Mouse (Mus musculus): ENCODE measurements around the gene Tpra1. TPM values are rescaled to one million over a fixed set of nuclear protein-coding genes. Genes with fewer than 3 reads are reported as not detected.

Tpra1 gene
- polyA plus RNA-seq, 1 experiment, result 107 TPM

DNA sequence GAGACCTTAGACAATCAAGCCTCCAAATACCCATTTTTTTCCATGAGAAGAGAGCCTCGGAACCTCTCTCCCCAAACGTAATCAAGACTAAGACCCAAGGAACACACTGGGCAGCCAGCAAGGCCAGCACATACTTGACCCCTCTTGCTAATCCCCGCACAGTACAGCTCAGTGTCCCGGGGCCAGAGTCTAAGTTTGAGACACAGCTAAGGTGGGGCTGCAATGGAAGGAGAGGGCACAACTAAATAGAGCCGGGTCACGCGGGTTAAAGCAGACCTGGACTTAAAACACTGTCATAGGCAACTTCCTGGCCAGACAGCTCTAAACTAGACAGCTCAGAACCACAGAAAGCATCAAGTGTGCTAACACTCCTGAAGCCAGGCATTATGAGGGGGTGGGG lies 11.2 kb upstream of the Tpra1 start:
- DNase-seq (ENCODE audit: low spot score), result no peak

DNA sequence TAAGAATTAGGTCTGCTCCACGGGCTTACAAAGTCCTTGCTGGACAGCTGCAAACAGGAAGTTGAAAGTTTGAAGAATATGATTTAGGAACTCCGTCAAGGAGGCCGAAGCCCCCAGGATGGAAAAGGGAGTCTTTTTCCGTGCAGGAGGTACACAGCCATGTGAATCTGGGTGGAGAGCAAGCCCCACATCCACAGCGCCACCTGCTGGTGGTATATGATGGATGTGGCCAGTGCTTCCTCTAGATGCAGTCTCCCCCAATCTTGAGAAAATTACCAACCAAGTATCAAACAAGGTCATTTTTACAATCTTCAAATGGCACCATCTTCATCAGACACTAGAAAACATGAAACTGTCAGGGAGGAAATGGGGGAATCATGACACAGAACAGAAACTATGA lies 8.5 kb upstream of the Tpra1 start:
- DNase-seq (ENCODE audit: low spot score), result no peak

DNA sequence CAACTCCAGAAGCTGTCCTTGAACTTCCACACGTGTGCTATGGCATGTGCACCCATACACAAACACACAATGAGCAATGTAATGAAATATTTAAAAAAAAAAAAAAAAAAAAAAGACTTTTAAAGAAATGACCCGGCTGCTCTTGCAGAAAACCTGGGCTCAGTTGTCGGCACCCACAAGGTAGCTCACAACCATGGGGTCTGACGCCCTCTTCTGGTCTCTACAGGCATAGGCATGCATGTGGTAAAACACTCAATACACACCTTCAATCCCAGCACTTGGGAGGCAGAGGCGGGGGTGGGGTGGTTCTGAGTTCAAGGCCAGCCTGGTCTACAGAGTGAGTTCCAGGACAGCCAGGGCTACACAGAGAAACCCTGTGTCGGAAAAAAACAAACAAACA lies 6.1 kb upstream of the Tpra1 start:
- DNase-seq (ENCODE audit: low spot score), result no peak

DNA sequence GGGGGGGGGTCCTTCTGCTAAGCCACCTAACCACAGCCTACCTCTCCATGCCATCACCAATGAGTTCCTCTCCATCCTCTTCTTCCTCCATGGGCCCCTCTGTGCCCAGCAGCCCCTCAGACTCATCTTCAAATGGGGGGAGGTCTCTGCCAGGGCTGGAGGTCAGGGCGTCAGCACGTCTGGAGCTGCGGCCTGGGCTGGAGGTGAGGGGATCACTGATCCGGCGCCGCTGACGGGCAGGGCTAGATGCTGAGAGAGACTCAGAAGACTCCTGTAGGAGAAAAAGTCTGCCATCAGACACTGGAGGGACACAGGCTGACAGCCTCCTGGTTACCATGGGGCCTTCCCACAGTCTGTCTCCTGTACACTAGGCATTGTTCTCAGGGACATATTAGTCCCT lies 4.8 kb upstream of the Tpra1 start:
- DNase-seq (ENCODE audit: low spot score), result no peak

DNA sequence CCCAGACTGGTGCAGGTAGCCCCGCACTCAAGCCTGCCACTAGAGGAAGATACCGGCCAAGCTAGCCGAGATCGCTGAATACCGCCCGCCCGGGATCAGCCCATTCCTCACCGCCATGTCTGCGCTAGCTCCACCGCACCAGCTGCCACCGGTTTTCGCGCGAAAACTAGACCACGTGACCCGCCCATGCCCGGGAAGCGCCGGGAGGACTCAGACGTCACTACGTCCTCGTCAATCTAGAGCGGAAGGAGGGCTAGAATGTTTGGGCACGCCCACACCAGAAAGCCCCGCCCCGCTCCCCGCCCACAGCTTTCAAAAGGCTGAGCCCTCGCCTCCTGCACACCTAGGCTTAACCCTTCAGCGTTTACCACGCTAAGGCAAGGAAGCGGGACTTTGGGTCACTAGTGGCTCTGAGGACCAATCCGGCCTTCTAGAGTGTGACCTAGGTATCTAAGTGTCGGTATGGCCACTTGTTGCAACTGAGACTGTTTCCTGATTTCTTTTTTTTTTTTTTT lies 3.5 kb upstream of the Tpra1 start, which contains the start of gene Mcm2:
Mcm2 (minus strand) TSS at position 247 of the 515 bp plus-strand sequence.
- peak; percentile 76 for DNase-seq (ENCODE audit: low spot score)

DNA sequence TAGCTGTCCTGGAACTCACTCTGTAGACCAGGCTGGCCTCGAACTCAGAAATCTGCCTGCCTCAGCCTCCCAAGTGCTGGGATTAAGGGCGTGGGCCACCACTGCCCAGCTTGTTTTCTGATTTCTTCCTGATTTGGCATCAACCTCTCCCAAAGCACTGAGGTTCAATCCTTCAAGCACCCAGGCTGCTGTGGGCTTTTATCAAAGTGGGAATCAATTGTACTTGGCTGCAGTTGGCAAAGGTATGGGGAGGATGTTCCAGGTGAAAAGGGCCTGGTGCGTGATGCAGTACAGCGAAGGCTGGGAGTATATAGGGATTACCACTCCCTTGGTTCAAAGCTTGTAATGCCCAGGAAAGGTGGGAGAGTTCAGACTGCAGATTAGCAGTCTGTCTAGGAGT lies 3.0 kb upstream of the Tpra1 start:
- DNase-seq (ENCODE audit: low spot score), result no peak

DNA sequence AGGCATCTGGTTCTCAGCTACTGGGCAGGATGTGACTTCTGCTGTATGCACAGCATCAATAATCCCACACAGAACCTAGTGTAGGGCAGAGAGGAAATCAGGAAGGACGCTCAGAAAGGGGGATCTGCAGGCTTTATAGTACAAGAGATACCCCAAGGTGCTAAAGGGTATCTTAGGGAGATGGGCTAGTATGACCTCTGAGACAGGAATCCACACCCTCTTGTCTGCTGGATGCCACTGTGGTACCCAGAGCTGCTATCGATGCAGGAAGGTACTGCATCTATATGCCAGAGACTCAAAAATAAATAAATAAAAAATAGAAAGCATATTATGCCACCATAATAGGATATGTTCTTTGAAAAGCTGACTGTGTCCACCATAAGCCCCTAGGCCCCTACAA lies 2.4 kb upstream of the Tpra1 start:
- DNase-seq (ENCODE audit: low spot score), result no peak

DNA sequence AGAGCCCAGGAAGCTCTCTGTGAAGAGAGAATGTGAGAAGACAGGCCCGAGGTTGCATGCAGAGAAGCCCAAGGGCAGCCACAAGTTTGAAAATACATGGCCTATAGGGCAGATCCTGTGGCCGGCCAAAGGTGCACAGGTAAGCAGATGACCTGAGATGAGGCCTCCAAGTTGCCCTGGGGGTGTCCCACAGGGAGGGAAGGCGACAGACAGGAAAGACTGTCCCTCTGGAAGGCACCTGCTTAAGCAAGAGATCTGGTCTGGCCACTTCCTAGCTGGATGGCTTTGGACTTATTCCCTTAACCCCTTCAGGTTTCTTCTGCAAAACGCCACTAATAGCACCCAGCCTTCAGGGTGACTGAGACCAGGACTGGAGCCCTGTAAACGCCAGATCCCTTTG lies 580 bp upstream of the Tpra1 start:
- no peak for DNase-seq (ENCODE audit: low spot score)

DNA sequence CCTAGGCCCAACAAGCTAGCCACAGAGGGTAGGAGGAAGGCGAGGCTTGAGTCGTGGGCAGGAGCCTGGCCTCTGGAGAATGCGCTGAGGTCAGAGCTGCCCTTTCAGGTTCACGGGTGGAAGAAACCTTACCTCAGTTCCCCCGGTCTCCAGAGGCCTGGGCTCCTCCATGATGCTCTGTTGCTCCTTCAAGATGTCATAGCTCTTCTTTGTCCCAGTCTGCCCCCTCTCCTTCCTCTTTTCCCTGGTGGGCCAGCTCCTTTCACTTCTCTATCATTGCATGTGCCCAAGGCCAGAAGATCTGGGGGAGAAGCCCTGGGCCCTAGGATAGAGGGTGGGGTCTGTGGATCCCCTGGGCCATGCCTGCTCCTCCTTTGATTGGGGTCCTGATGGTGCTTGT lies 1.7 kb downstream of the Tpra1 start:
- no peak for DNase-seq (ENCODE audit: low spot score)

DNA sequence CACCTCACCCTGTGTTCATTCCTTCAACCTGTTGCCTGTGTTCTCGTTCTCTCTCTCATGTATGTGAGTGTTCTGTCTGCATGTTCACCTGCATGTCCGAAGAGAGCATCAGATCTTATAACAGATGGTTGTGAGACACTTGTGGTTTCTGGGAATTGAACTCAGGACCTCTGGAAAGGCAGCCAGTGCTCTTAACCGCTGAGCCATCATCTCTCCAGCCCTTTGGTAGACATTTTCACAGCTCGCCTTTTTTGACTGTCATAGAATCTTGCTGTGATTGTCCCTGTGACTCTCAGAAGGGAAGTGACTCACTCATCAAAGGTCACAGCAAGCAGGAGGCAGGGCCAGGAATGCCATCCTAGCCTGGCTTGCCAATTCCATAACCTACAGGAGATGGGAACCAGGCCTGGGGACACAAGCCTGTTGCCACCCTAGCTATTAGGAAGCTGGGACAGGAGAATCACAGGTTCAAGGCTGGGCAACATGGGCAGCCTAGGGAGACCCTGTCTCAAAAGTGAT lies 2.5 kb downstream of the Tpra1 start:
- DNase-seq (ENCODE audit: low spot score), result no peak

DNA sequence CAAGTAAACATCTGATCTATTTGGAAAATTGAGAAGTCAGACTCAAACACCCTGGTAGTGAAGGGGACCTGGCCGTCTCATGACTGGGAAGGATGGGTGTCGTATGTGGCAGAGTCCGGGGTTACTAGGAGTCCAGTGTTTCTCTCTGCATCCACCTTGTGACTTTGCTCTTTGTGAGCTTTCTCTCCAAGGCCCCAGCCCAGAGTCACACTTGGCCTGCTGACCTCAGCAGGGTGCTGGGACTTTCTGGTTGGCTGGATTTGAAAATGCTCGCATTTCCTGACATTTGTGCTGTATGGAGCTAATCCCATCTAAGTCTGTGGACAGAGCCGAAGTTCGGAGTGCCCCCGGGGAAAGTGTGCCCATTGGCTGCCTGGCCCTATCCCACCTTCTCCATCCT lies 3.0 kb downstream of the Tpra1 start:
- DNase-seq (ENCODE audit: low spot score), result no peak

DNA sequence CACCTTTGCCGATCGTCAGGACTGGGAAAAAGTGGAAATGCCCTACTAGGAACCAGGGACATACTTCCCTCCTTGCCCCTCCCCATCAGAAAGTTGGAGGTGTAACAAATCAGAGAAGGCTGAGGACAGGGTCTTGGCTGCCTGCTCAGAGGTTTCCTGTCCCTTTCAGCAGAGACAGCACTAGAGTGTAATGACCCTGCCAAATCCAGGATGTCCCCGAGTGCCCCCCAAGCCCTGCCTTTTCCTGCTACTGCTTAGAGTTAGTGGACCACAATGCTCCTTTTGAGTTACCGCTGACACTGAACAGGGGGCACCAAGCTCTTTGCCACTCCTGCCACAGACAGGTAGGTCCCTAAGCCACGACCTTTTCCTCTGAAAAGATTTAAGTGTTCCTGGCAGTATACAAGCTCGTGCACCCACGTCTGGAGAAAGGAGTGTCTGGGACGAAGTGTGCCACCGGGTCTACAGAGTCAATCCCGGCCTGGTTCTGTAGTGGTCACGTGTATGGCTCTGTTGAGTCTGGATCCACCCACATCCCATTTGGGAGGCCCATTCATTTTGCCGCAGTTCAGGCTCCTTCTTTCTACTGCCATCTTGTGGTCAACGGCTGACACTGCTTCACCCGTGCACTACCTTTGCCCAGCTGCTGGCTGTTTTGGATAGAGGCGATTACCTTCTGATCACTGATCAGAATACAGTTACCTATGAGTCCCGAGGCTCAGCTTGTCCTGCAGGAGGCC lies 4.5 kb downstream of the Tpra1 start:
- no peak for DNase-seq (ENCODE audit: low spot score)

DNA sequence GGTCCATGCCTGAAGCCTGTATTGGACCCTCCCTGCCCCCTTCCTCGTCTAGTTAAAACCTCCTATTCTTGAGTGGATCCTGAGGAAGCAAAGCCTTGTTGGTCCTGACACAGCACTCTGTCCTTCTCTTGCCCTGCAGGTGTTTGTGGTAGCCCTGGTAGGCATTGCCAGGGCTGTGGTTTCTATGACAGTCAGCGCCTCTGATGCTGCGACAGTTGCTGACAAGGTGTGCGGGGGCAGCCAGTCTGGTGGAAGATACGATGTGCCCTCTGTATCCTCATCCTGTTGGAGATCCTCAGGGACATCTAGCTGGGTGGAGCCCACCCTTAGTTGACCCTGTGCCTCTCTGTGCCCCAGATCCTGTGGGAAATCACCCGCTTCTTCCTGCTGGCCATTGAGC lies 7.1 kb downstream of the Tpra1 start:
- DNase-seq (ENCODE audit: low spot score), result no peak

DNA sequence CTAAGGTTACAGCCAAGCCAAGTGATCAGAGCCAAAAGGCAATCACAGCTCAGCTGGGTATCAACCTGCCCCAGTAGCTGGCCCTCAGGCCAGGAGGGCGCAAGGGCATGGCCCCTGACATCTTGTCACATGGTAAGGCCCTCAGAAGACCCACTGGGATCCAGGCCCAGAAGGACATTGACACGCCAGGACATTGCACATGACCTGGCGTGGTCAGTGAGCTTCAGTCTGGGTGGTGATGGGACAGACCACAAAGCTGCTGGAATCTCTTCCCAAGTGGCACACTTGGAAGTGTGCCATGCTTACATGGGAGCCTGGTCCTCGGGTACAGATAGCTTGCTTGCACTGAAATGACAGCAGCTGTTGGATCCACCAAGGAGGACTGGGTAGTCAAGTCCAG lies 11.0 kb downstream of the Tpra1 start:
- DNase-seq (ENCODE audit: low spot score), result no peak

DNA sequence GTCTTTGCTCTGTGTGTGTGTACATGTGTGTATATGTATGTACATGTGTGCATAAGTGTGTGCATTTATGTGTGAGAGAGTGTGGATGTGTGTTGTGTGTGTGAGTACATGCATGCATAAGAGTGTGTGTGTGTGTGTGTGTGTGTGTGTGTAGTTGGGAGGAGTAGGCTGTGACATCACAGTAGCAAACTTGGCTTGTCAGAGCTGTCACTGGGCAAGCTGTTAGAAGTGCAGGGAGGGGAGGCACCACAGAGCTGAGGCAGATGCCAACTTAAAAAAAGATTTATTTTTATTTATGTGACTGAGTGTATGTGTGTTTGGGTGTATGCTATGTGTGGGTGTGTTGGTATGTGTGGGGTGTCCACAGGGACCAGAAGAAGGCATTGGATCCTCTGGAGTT lies 11.4 kb downstream of the Tpra1 start:
- no peak for DNase-seq (ENCODE audit: low spot score)

DNA sequence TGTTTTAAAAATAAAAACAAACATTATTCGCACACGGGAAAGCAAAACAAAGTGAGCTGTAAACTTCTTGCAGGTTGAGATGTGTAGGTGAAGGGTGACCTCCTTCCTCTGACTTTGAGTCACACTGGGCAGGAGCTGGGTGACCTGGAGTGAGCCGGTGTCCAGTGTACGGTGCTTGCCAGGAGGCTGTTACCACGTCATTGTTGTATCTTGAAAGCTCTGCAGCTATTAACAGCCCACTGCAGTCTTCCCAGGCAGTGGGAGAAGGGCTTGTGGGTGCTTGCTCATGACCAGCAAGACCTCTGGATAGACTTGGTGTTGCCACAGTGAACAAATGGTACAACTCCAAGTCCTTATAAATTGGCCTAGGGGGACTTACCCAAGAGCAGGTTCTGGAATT lies 12.7 kb downstream of the Tpra1 start:
- no peak for DNase-seq (ENCODE audit: low spot score)

DNA sequence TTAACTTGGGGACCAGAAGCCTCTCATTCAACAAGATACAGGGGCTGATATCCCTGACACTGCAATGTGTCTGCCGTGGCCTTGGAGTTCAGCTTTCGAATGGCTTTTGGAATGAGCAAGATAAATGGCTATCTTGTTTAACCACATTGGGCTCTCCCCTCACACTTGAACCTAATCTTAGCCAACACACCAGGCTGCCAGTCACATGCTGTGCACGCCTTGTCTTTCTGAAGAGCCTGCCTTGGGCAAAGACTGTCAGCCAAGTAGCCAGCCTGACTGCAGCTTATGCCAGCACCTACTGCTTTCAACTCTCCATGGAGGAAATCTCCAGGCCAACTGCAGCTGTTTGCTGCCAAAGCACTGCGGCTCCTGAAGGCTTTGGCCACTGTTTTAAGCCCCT lies 13.5 kb downstream of the Tpra1 start:
- DNase-seq (ENCODE audit: low spot score), result no peak

DNA sequence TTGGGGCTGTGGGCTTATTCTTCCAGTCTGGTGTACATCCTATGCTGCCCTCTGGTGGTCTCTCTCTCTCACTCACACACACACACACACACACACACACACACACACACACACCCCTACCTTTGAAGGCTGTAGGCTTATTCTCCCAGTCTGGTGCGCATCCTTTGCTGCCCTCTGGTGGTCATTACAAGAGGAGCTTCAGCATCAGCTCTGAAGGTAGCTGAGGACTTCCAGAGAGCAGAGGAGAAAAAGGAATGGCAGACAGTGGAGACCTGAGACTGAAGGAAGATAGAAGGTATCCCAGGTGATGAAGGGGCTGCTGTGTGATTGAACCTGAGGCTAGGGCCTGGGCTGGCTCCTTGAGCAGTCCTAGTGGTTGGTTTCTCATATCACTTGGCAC lies 14.1 kb downstream of the Tpra1 start:
- no peak for DNase-seq (ENCODE audit: low spot score)

DNA sequence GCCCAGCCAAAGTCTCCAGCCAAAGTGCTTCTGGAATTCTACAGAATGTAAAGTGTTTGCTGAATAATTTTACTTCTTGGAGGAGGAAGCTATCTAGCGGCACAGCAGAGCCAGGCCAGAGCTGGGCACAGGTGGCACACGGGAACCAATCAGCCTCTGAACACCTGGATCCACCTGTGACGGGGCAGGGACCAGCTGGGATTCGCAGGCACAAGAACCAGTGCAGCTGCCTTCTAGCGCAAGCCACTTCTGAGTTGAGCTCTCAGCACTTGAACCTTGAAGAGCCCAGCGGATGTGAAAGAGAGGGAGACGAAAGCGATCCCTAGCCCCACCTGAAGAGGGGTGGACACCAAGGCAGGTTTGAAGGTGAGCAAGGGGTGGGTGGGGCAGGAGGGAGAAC lies 16.8 kb downstream of the Tpra1 start:
- DNase-seq (ENCODE audit: low spot score), result no peak

DNA sequence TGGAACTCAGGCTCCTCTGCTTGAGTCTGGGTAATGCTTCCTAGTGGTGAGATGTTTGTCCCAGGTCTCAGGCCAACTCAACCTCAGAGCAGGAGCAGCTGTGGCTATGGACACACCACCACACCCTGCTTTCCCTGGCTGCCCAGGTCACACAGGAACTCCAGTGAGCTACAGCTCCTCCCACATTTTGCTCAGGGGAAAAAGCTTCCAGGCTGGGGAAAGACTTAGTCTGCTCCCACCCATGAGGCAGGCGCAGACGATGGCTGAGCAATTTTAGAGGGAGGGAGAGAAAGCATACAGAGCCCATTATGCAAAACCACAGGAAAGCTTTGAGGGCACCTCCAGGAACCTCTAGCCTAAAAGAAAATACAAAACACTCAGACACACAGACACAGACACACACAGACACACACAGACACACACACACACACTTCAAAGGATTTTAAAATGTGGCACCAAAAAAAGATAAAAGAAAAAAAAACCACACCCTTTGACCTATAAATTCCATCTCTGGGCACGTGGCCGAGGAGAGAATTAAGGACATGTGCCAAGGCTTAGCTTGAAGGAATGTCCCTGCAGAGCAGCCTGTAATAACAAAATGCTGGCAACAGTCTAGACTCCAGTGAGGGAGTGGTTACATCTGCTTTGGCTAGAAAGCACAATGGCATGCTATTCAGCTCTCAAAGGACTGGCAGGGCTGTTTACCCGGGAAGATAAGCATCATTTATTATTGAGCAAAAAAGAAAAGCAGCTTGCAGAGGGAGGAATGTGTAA lies 22.6 kb downstream of the Tpra1 start:
- no peak for DNase-seq (ENCODE audit: low spot score)

DNA sequence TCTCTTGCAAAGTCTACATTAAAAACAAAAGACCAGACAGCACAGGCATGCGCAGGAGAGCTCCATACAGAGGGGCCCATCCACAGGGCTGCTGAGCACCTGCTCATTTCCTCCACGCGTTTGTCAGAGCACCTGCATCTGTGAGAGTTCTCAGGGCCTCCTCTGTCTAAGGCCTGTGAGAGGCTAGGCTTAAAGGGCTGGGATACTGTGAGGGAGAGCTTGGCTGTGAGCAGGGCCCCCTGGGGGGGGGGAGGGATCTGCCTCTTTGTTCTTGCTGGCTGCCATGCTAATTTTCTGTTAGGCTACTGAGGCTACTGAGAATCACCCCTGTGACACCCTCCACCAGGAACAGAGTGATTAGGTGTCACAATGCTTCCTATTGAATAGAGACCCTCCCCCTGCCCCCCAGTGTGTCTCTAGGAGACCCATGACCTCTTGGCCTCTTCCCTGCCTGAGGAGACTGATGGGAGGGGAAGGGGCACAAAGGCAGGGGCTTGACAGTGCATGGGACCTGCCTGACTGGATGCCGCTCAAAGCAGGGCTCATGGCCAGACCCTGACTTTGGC lies 23.7 kb downstream of the Tpra1 start:
- no peak for DNase-seq (ENCODE audit: low spot score)

DNA sequence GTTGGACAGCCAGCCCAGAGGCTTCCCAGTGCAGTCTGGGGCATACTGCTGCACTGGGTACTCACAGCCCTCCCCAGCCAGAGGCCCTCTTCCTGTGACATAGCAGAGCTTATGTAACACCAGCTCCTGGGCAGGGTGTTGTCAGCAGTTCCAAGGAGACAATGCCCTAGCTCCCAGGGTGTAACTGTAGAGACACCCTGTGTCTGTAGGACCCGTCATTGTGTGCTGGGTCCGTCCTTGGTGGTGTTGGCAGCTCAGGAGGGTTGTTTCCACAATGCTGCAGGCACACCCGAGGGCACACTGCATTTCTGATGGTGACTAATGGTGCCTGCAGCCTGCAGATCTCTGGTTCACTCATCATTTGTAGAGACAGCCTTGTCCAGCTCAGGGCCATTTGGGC lies 24.8 kb downstream of the Tpra1 start:
- DNase-seq (ENCODE audit: low spot score), result no peak

DNA sequence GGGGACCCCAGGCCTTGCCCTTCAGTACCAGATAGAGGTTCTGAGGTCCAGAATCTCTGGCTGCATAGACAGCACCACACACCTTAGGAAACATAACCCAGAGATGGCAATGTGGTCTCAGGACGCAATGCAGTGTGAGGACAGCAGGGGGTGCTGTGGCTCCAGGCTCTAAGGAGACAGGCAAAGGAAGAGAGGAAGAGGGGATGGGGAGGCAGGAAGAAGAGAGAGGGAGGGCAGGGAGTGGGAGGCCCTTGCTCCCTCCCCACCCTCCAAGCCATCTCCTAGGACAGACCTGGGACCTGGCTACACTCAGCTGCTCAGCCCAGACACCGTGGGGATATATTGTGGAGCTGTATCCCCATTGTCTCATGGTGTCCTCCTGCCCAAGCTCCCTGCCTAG lies 25.5 kb downstream of the Tpra1 start:
- DNase-seq (ENCODE audit: low spot score), result peak; percentile 63
